Mouse (Mus musculus): ENCODE data around the gene Nab1. TPM values are rescaled to one million over a fixed set of nuclear protein-coding genes. Genes with fewer than 3 reads are reported as not detected.

Nab1 gene
- polyA plus RNA-seq, 1 experiment from 2014 or later = 5.9 TPM

DNA sequence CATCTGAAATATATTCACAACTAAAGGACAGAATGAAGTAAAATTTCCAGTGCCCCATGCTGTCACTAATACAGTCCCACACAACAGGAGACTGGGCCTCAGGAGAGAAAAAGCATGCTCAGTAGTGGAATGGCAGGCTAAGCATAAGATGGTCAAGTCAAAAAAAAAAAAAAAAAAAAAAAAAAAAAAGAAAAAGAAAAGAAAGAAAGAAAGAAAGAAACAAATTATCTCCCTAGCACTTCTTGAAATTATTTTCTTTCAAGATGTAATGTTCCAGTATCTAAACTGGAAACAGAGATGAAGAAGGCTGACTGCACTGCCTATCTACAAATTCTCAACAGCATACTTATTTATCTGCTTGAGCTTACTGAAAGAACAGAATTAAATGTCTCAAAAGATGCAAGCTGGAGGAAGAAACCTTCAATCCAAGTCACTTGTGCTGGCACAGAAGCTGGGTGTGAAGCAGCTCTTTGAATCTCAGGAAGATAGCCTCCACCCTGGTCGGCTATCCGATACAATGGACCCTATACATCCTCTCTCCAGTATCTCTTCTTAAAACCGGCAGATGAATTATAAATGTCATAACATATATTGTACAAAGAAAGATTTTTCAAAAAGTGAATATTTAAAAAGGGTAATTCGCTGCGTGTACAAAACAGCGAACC, 1.6 kb downstream of the Nab1 start:
- H3K36me3 ChIP-seq (ENCODE audit: control insufficient read depth, insufficient read depth, low read length) = no peaks in the 10 kb centered on the region
- no peak overlapping the region for H3K27ac ChIP-seq (ENCODE audit: low read depth, low read length)
- WGBS = 18% methylated on average over 6 of the region's 6 CpGs
- peak overlapping the region; percentile 83; the same call in 1 of the 2 replicates for H3K4me2 ChIP-seq
- H3K9ac ChIP-seq (ENCODE audit: low read length) = no peak overlapping the region
- peaks cover 5% of the 10 kb centered on the region for H3K27me3 ChIP-seq (ENCODE audit: control insufficient read depth, insufficient read depth, low read length)
- ATAC-seq (ENCODE audit: low FRiP score) (no peak), DNase-seq (ENCODE audit: low spot score, missing footprints) (no peak)
- no peaks in the 10 kb centered on the region for H3K9me3 ChIP-seq (ENCODE audit: control insufficient read depth, low read length)
- no peaks in the 10 kb centered on the region for H3K4me1 ChIP-seq (ENCODE audit: control insufficient read depth, insufficient read depth, low read length)
- H3K4me3 ChIP-seq (ENCODE audit: low read depth, low read length) = peak overlapping the region; percentile 81; the same call in 1 of the 2 replicates

DNA sequence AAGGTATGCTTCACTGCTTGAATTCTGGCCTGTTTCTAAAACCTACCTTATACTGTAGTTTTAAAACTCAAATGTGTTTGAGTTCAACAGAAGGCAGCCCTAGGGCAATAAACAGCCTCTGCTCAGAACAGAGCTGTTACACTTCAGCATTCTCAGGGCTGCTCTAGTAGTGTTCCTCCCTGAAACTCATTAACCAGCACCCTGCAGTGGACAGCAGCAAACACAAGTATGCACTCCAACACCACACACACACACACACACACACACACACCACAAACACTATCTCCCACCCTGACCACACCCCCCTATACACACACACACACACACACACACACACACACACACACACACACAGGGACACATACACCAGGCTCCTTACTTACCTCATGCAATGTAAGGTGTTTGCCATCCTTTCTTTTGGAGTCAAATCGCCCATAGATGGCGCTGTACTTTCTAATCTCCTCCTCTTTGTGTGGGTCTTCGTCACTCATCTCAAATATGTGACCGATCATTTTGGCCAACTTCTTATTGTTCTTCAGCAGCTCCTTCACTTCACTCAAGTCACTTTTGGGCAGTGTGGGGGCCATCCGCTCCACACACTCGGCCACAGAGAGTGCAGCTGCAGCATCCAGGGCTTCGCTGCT, 10.8 kb downstream of the Nab1 start:
- no peak for DNase-seq (ENCODE audit: low spot score, missing footprints)
- no peak overlapping the region for H3K4me2 ChIP-seq
- no peaks in the 10 kb centered on the region for H3K9me3 ChIP-seq (ENCODE audit: control insufficient read depth, low read length)
- H3K27ac ChIP-seq (ENCODE audit: low read depth, low read length) = no peak overlapping the region
- H3K27me3 ChIP-seq (ENCODE audit: control insufficient read depth, insufficient read depth, low read length) = no peaks in the 10 kb centered on the region
- 0 out of 2 replicates have a peak, but pooled peaks have one; percentile 11 for ATAC-seq (ENCODE audit: low FRiP score)
- no peak overlapping the region for H3K9ac ChIP-seq (ENCODE audit: low read length)
- WGBS = 71% methylated on average over 7 of the region's 7 CpGs
- H3K4me1 ChIP-seq (ENCODE audit: control insufficient read depth, insufficient read depth, low read length) = no peaks in the 10 kb centered on the region
- no peak overlapping the region for H3K4me3 ChIP-seq (ENCODE audit: low read depth, low read length)
- no peaks in the 10 kb centered on the region for H3K36me3 ChIP-seq (ENCODE audit: control insufficient read depth, insufficient read depth, low read length)

DNA sequence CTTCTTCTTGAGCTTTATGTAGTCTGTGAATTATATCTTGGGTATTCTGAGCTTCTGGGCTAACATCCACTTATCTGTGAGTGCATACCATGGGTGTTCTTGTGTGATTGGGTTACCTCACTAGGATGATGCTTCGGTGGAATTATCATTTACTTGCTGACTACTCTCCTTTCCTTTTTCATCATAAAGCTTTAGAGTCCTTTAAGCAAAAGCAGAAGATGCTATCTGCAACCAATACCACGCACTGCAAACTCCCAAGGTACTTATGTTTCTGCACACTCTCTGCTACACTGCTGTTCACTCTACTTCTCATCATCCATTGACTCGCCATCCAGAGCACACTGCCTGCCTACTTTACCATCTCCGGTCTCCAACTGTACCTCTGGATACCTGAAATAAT, 15.5 kb downstream of the Nab1 start:
- H3K27me3 ChIP-seq (ENCODE audit: control insufficient read depth, insufficient read depth, low read length) = no peaks in the 10 kb centered on the region
- ATAC-seq (ENCODE audit: low FRiP score) = no peak
- H3K9ac ChIP-seq (ENCODE audit: low read length) = no peak overlapping the region
- H3K4me2 ChIP-seq = no peak overlapping the region
- H3K27ac ChIP-seq (ENCODE audit: low read depth, low read length) = no peak overlapping the region
- H3K9me3 ChIP-seq (ENCODE audit: control insufficient read depth, low read length) = no peaks in the 10 kb centered on the region
- no peak for DNase-seq (ENCODE audit: low spot score, missing footprints)
- H3K4me1 ChIP-seq (ENCODE audit: control insufficient read depth, insufficient read depth, low read length) = no peaks in the 10 kb centered on the region
- WGBS = 91% methylated on average over 4 of the region's 4 CpGs
- no peak overlapping the region for H3K4me3 ChIP-seq (ENCODE audit: low read depth, low read length)
- no peaks in the 10 kb centered on the region for H3K36me3 ChIP-seq (ENCODE audit: control insufficient read depth, insufficient read depth, low read length)

DNA sequence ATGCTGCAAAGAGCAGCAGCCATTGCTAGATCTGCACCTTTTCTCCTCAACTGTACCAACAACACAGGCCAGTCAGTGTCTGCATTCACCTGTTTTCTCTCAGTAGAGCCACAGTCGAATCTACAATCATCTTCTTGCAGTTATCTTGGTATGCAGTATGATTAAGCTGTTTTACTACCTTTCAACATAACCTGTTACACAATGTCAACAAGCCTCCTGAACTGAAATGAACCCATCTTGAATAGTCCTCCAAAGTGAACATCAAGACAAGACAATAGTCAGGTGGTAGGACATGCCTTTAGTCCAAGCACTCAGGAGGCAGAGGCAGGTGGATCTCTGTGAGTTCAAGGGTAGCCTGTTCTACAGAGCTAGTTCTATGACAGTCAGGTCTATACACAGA, 26.2 kb downstream of the Nab1 start:
- H3K4me2 ChIP-seq = no peak overlapping the region
- H3K27me3 ChIP-seq (ENCODE audit: control insufficient read depth, insufficient read depth, low read length) = no peaks in the 10 kb centered on the region
- no peaks in the 10 kb centered on the region for H3K9me3 ChIP-seq (ENCODE audit: control insufficient read depth, low read length)
- H3K27ac ChIP-seq (ENCODE audit: low read depth, low read length) = no peak overlapping the region
- H3K9ac ChIP-seq (ENCODE audit: low read length) = no peak overlapping the region
- WGBS = 79% methylated on average over 1 of the region's 1 CpGs
- DNase-seq (ENCODE audit: low spot score, missing footprints) = no peak
- no peak for ATAC-seq (ENCODE audit: low FRiP score)
- no peaks in the 10 kb centered on the region for H3K36me3 ChIP-seq (ENCODE audit: control insufficient read depth, insufficient read depth, low read length)
- H3K4me1 ChIP-seq (ENCODE audit: control insufficient read depth, insufficient read depth, low read length) = no peaks in the 10 kb centered on the region
- no peak overlapping the region for H3K4me3 ChIP-seq (ENCODE audit: low read depth, low read length)

- H3K9ac ChIP-seq (ENCODE audit: low read length) = no peak overlapping the region
- no peak for DNase-seq (ENCODE audit: low spot score, missing footprints)
- H3K9me3 ChIP-seq (ENCODE audit: control insufficient read depth, low read length) = no peaks in the 10 kb centered on the region
- no peaks in the 10 kb centered on the region for H3K4me1 ChIP-seq (ENCODE audit: control insufficient read depth, insufficient read depth, low read length)
- WGBS = 64% methylated on average over 7 of the region's 7 CpGs
- H3K27me3 ChIP-seq (ENCODE audit: control insufficient read depth, insufficient read depth, low read length) = no peaks in the 10 kb centered on the region
- no peaks in the 10 kb centered on the region for H3K36me3 ChIP-seq (ENCODE audit: control insufficient read depth, insufficient read depth, low read length)
- no peak overlapping the region for H3K4me3 ChIP-seq (ENCODE audit: low read depth, low read length)
- ATAC-seq (ENCODE audit: low FRiP score) = peak; percentile 76
- H3K4me2 ChIP-seq = no peak overlapping the region
- no peak overlapping the region for H3K27ac ChIP-seq (ENCODE audit: low read depth, low read length)
Measured at GRCm38 (mm10) chr1:52470811-52471489, 29.5 kb downstream of the Nab1 start.

GRCm38 (mm10) chr1:52470326-52470725, 30.2 kb downstream of the Nab1 start:
- Histone ChIP-seq H3K9me3 (ENCODE audit: control insufficient read depth, low read length) (no peaks in the 10 kb centered on the region), H3K4me1 (ENCODE audit: control insufficient read depth, insufficient read depth, low read length) (no peaks in the 10 kb centered on the region), H3K27ac (ENCODE audit: low read depth, low read length) (no peak overlapping the region), H3K9ac (ENCODE audit: low read length) (no peak overlapping the region), H3K36me3 (ENCODE audit: control insufficient read depth, insufficient read depth, low read length) (no peaks in the 10 kb centered on the region), H3K4me2 (no peak overlapping the region), H3K27me3 (ENCODE audit: control insufficient read depth, insufficient read depth, low read length) (no peaks in the 10 kb centered on the region), H3K4me3 (ENCODE audit: low read depth, low read length) (no peak overlapping the region)
- WGBS = 82% methylated on average over 4 of the region's 4 CpGs
- no peak for DNase-seq (ENCODE audit: low spot score, missing footprints)
- ATAC-seq (ENCODE audit: low FRiP score) = no peak

- no peaks in the 10 kb centered on the region for H3K9me3 ChIP-seq (ENCODE audit: control insufficient read depth, low read length)
- H3K4me1 ChIP-seq (ENCODE audit: control insufficient read depth, insufficient read depth, low read length) = no peaks in the 10 kb centered on the region
- no peaks in the 10 kb centered on the region for H3K36me3 ChIP-seq (ENCODE audit: control insufficient read depth, insufficient read depth, low read length)
- no peak overlapping the region for H3K4me2 ChIP-seq
- H3K27ac ChIP-seq (ENCODE audit: low read depth, low read length) = no peak overlapping the region
- no peaks in the 10 kb centered on the region for H3K27me3 ChIP-seq (ENCODE audit: control insufficient read depth, insufficient read depth, low read length)
- no peak for ATAC-seq (ENCODE audit: low FRiP score)
- H3K9ac ChIP-seq (ENCODE audit: low read length) = no peak overlapping the region
- 94% methylated on average over 8 of the region's 8 CpGs for WGBS
- H3K4me3 ChIP-seq (ENCODE audit: low read depth, low read length) = no peak overlapping the region
- no peak for DNase-seq (ENCODE audit: low spot score, missing footprints)
Measured at GRCm38 (mm10) chr1:52466518-52467120, 33.9 kb downstream of the Nab1 start.

DNA sequence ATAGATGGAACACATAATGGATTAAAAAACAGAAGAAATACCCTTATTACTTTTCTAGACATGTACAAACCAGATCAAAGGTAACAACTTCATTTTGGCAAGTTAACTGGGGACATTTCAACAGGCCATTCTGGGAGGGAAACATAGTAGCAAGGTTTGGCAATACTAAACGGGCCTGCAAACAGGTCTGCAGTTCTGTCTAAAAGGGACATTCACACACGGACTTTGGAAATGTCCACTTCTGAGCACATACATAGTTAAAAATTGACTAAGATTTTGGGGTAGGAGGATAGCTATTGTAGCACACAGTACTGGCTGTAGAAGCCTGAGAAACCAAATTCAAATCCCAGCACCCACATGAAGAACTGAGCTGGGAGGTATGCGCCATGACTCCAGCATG, 34.6 kb downstream of the Nab1 start:
- no peak for DNase-seq (ENCODE audit: low spot score, missing footprints)
- H3K9ac ChIP-seq (ENCODE audit: low read length) = no peak overlapping the region
- no peak overlapping the region for H3K27ac ChIP-seq (ENCODE audit: low read depth, low read length)
- 97% methylated on average over 3 of the region's 3 CpGs for WGBS
- H3K9me3 ChIP-seq (ENCODE audit: control insufficient read depth, low read length) = no peaks in the 10 kb centered on the region
- ATAC-seq (ENCODE audit: low FRiP score) = no peak
- H3K4me1 ChIP-seq (ENCODE audit: control insufficient read depth, insufficient read depth, low read length) = no peaks in the 10 kb centered on the region
- no peak overlapping the region for H3K4me3 ChIP-seq (ENCODE audit: low read depth, low read length)
- no peak overlapping the region for H3K4me2 ChIP-seq
- no peaks in the 10 kb centered on the region for H3K36me3 ChIP-seq (ENCODE audit: control insufficient read depth, insufficient read depth, low read length)
- no peaks in the 10 kb centered on the region for H3K27me3 ChIP-seq (ENCODE audit: control insufficient read depth, insufficient read depth, low read length)

DNA sequence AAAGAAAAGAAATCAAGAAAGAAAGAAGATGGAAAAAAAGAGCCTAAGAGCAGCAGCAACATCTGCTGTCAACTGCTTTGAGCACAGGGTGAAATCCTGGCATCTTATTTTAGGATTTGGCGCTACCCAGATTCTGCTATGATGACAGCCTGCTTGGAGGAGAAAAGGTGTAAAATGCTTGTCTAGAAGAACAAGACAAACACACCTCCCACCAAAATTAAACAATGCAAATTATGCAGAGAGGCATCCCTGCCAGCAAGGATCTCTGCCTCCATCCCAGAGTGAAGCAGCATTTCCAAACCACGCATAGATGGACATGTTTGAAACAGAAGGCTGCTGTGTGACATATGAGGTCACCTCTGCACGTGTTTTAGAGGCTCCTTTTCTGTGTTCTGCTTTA, 35.2 kb downstream of the Nab1 start:
- ATAC-seq (ENCODE audit: low FRiP score) (no peak), DNase-seq (ENCODE audit: low spot score, missing footprints) (no peak)
- no peak overlapping the region for H3K27ac ChIP-seq (ENCODE audit: low read depth, low read length)
- no peaks in the 10 kb centered on the region for H3K9me3 ChIP-seq (ENCODE audit: control insufficient read depth, low read length)
- no peaks in the 10 kb centered on the region for H3K27me3 ChIP-seq (ENCODE audit: control insufficient read depth, insufficient read depth, low read length)
- H3K9ac ChIP-seq (ENCODE audit: low read length) = no peak overlapping the region
- 87% methylated on average over 3 of the region's 3 CpGs for WGBS
- no peak overlapping the region for H3K4me2 ChIP-seq
- no peak overlapping the region for H3K4me3 ChIP-seq (ENCODE audit: low read depth, low read length)
- H3K4me1 ChIP-seq (ENCODE audit: control insufficient read depth, insufficient read depth, low read length) = no peaks in the 10 kb centered on the region
- no peaks in the 10 kb centered on the region for H3K36me3 ChIP-seq (ENCODE audit: control insufficient read depth, insufficient read depth, low read length)
